Mouse (Mus musculus) CD8-positive naive resting alpha-beta T cell, adult 2 months (primary cell): ENCODE measurements around the gene Junb.
A peak's percentile ranks its signal among the peaks of the same experiment; 100 is the strongest.

ENCODE experiments used
- DNase-seq, 2 experiments: peaks; one replicate each; pipeline ENCODE4 v3.0.0; 2022; ENCODE audit warnings: low read depth in 2 of 2, low spot score in 2 of 2

Junb gene

DNA sequence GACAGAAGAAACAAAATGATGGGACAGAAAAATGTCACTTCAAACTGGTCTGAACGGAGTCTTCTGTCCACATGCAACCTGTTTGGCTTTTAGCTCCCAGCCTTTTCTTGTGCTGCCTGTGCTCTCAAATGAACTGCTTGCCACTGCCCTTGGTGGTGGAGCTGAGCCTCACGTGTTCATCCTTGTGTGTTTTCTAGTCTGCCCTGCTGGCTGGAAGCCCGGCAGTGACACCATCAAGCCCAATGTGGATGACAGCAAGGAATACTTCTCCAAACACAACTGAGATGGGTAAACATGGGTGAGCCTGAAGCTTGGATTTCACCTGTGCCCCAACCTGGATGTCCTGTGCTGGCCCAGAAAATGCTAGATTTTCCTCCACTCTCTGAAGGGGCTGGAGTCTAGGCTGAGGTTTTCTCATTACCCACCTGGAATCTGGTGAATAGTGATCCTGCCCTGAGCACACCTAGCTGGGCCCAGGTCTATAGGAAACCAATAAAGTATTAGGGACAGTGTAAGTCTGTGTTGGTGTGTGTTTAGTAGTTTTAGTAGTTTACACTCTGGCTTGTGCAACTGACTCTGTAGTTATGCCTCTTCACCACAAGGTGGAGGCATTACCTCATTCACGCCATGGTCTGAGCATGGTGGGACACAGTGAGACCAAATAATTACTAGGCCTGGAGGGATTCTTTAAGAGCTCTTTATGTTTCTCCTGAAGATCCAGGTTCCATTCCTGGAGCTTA lies 4.5 kb downstream of the Junb start:
- DNase-seq: peak in 1 of 2 experiments; percentile 52

DNA sequence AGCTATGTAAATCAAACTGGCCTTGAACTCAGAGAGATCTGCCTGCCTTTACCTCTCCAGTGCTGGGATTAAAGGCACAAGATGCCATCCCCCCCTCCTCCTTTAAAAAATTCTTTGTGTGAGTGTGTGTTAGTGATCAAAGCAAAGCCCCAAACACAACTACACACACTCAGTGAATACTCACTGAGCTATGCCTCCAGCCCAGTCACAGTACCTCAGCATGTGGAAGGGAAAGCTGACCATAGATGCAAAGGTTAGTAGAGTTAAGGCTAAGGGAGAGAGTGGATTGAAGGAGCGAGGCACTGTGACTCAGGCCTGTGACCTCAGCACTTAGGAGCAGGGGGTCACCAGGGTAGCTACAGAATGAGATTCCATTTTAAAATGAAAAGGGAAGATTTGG lies 5.4 kb downstream of the Junb start:
- no peak for DNase-seq

DNA sequence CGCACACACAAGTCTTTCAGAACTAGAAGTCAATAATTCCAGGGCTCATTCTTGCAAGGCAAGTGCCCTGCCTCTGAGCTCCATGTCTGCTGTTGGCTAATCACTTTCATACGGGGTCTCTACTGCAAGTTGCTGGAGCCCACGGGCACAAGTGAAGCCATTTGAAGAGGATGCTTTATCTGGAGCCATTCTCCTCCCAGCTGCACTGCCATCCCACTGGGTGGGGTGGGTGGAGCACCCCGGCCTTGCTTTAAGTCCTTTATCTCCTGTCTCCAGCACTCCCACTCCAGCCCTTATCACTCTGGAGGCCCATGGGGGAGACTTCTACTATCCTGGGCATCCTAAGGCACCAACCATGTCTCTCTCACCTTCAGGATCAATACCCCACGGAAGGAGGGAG lies 7.6 kb downstream of the Junb start:
- DNase-seq: no peak

DNA sequence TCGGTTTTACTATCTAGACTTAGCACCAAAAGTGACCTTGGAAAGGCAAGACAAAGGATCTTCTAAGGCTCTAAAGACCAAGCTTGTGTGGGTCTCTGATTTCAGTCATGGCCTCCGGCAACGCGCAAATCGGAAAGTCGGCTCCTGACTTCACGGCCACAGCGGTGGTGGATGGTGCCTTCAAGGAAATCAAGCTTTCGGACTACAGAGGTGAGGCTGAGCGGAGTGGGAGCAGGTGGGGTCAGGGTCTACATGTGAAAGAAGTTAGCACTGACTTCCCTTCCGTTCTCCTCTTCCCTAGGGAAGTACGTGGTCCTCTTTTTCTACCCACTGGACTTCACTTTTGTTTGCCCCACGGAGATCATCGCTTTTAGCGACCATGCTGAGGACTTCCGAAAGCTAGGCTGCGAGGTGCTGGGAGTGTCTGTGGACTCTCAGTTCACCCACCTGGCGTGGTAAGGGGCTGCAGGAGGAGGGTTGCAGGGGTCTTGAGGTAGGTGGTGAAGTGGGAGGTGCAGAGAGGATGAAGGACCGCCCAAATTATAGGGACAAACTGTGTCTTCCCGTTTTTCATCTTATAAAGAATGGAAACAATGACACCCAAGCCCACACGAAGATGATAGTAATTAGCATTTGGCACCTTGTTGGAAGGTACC lies 8.3 kb downstream of the Junb start:
- DNase-seq: no peak

DNA sequence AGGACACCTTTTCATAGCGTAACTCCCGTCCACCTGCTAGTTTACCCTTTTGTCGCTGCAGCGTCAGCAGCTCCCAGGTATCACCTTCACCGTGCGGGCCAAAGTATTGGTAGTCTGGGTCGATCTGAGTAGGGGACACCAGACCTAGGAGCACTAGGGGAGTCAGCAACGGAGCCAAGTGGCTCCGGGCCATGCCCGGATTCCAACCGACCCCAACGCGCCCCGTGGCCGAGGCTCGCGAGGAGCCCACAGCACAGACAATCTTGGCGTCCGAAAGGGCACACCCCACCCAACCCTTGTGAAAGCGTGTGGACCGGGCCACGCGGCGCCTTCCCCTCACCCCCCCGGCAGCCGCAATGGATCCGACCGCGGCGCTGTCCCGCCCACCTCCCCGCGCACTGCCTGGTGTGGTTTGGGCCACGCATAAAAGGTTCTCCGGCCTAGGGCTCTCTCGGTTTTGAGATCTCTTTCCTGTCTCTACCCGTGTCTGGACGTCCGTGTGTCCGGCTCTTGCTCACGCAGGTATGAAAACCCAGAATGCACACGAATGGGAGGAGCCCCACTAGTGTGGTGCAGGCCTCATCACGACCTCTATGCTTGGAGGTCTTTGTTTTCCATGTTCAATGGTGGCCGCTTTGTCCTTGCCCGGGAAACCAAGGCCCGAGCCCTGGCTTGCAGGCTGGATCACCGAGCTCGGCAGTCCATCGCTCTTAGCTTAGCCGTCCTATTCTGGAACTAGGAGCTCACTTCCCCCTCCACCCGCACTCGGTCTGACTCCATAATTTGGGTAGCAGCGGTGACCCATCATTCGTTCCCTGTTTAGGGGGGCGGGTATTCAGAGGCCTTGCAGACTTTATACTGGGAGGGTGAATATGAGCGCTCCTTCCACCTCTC lies 9.0 kb downstream of the Junb start, which contains the start of the genes Gm49661, Prdx2 and Rnaseh2a:
Gene Gm49661 (minus strand): TSS at position 193 of the 894 bp plus-strand sequence.
Gene Prdx2 (plus strand): TSS at position 347 of the 894 bp plus-strand sequence.
Gene Rnaseh2a (minus strand): TSS at position 527 of the 894 bp plus-strand sequence.
- DNase-seq: no peak

DNA sequence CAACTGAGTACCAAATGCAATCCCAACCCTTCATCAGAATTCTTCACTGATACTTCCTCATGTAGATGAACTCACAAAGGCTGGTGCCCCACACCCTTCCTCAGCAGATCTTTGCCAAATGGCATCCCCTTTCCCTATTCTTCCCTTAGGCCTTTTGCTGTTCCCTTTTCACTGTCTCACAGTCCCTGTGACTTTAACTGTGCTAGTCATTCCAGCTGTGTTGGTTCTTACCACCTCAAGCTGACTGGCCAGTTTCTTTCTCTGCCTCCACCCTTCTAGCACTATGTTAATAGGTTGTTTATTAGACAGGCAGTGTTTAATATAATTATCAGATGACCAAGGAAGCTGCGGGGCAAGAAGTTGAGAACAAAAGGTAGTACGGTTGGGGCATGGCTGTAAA lies 9.9 kb downstream of the Junb start:
- no peak for DNase-seq

DNA sequence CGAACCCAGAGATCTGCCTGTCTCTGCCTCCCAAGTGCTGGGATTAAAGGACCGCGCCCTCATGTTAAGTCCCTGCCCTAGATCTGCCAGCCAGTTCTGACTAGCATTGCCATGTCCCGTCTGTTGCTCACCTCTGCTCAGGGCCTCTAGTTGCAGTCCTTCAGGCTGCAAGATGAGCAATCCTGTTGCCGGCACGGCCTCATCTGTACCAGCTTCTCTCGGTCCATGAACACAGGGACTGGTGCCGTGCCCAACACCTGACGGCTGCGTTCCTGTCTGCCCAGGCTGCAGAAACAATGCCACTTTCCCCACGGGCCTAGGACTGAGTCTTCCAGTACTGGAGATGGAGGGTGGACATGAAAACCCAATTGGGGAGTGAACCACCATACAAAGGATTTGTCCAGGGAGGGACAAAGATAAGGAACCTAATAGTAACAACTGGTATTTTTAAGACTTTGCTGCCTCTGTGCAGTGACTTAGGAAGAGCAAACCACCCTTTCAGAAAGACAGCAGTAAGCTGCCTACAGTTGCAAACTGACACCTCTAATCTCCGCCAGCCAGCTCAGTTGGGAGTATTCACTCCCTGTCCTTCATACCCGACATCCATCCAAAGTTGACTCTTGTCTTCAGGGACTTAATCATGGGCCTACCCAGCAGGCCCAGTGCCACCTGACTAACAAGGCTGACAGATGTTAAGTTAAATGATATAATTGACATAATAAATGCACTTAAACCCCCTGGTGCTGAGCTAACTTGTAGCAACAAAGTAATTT lies 10.8 kb downstream of the Junb start:
- no peak for DNase-seq

DNA sequence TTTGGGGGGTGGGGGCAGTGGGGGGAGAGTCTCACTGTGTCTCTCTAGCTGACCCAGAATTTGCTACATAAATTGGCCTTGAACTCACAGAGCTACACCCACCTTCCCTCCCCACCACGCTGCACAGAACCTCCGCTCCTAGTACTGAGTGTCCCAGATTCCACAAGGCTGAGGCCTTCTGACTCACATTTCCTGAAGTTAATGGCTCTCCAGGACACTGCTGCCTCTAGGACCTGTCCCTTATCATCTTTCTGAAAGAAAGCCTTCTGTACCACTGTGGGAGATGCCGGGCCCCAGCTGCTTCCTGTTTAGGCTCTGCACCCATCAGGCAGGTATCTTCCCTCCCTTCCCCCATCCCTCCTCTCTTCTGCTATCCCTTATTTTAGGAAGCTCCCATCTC lies 11.9 kb downstream of the Junb start:
- no peak for DNase-seq

DNA sequence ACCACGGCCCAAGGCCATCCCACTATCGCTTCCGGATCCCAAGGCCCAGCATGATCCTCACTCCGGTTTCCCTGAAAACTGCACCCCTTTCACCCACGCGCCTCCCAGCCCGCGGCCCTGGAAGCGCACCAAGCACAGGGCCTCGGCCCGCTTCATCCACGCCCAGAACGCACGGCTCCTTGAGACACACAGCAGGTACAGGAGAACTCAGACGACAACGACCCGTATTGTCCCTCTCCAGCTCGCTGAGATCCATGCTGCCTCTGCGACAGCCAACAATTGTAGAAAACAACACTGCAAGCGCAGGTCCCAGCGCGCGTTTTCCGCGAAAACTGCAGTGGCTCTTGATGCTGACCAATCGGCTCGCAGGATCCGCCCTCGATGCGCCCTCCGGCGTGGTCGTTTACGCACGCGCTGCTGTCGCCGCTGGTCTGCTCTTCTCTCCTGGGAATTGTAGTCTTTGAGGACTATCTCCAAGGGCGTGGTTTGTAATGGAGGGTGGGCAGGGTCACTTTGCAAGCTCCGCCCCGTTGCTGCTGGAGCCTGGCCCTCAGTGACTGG lies 12.7 kb downstream of the Junb start:
- peak; percentile 78 to 81 for DNase-seq

DNA sequence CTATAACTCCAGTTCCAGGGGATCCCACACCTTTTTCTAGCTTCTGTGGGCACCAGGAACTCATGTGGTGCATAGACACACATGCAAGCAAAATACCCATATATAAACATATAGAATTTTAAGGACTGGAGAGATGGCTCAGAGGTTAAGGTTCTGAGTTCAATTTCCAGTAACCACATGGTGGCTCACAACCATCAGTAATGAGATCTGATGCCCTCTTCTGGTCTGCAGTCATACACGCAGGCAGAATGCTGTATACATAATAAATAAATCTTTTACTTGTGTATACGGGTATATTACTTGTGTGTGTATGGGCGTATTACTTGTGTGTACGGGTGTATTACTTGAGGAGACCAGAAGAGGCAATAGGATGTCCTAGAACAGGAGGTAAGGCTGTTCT lies 14.6 kb downstream of the Junb start:
- no peak for DNase-seq

DNA sequence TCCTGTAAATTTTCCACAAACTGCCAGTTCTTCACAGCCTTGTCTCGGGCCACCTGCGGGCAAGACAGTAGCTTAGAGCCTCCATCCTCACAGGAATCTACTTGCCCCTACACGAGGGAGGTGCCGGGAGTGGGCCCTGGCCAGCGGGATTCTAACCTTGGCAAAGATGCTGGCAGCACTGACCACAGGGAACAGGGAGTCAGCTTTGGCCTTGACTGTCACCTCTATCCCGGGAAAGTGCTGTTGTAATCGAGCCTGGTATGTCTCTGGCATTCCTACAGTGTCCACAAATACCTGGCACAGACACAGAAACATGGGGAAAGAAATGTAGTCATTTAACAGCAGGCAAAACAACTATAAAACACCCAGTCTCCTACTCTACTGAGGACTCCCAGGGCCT lies 18.7 kb downstream of the Junb start:
- DNase-seq: no peak

DNA sequence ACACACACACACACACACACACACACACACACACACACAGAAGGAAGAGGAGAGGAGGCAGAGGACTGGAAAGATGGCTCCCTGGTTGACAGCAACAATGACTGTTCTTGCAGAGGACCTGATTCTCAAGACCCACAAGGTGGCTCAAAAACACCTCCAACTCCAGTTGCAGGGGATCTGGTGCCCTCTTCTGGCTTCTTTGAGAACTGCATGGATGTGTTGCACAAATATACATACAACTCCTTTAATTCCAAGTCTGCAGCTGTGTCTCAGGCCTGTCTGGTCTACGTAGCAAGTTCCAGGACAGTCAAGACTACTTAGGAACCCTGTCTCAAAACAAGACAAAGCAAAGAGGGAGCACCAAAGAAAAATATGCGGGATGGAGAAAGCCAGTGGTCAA lies 21.8 kb downstream of the Junb start:
- peak; percentile 67 to 78 for DNase-seq

DNA sequence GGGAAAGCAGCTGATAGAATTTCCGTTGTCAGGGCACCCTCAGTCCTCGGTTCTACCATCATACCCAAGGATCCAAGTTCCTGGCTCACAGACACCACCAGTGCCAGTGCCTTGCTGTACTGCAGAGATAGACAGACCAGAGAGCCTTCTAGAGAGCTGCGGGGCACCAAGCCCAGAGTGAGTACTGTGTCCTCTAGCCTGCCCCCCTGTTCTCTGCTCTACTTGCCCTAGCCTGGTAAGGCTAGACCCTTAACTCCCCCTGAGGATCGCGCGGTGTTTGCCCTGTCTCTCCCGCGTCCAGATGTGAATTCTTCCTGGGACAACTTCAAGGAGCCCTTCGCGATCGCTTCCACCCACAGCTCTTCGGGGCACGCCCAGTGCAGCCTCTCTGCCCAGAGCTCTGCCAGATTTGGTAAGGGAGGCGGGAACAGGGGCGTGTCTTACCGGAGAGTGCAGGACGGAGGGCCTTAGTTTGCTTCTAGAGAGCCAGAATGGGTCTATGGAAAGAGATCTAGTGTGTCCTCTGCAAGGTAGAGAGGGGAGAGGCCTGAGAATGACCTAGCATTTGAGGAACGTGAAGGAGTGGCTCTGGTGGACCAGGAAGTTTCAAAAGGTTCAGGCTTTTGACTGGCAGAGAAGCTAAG lies 25.8 kb downstream of the Junb start:
- DNase-seq: no peak

DNA sequence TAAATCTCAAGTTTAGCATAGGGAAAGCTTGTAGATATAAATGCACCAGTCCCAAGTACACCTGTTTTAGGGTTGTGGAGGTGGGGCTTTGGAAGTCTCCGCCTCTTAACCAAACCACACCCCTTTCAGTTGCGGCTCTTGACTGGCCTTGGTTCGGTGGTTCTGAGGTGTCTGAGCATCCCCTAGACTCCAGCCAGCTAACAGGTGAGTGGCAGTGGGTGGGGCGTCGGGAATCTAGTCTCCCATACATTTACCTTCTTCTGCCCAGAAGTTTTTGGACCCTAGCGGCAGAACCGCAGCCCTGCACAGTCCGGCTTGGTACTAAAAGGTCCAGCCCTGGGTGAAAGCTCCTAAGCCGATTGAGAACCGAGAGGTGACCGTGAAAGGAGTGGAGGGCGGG lies 28.8 kb downstream of the Junb start:
- DNase-seq: no peak

DNA sequence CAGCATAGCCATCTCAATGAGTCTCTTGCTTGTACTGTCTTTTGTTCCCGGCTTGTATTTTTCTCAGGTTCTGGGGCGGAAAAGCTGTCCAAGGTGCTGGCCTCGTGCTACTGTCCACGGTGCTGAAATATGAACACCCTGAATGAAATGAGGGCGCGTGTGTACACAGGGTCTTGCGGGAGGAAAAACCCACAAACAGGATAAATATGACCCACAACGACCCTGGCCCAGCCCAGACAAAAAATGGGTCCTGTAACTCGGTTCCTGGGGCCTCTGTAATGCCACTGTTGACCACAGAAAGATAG lies 31.3 kb downstream of the Junb start:
- DNase-seq: no peak

DNA sequence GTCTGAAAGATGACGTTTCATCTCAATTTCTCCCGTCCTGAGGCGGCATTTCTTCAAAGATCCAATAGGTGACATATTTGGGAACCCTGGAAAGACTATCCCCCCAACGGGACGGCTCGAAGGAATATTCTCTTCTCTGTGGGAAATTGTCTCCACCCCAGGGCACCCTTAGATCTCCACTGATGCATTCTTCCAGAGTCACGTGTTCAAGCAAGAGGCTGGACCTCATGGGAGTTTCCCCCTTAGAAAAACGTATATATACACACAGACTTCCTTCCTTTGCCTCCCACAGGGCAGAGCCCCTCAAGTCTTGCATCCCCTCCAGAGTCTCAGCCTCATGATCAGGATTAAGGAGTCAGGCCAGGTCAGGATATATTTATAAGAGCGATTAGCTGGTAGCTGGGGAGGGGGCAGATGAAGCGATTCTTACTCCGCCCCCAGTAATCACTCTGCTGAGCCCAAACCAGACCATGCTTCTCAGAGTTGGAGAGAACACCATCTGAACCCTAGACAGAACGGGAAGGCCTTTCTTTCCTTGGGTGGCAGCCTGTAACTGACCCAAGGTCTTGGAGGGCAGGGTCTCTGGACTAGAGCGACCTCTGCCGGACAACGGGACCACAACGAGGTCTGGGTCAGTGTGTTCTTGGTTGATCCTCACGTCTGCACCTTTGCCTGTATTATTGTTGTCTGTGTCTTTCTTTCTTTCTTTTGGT lies 31.8 kb downstream of the Junb start, which contains the start of gene Rtbdn:
Gene Rtbdn (plus strand): TSS at position 464 of the 713 bp plus-strand sequence.
- no peak for DNase-seq

DNA sequence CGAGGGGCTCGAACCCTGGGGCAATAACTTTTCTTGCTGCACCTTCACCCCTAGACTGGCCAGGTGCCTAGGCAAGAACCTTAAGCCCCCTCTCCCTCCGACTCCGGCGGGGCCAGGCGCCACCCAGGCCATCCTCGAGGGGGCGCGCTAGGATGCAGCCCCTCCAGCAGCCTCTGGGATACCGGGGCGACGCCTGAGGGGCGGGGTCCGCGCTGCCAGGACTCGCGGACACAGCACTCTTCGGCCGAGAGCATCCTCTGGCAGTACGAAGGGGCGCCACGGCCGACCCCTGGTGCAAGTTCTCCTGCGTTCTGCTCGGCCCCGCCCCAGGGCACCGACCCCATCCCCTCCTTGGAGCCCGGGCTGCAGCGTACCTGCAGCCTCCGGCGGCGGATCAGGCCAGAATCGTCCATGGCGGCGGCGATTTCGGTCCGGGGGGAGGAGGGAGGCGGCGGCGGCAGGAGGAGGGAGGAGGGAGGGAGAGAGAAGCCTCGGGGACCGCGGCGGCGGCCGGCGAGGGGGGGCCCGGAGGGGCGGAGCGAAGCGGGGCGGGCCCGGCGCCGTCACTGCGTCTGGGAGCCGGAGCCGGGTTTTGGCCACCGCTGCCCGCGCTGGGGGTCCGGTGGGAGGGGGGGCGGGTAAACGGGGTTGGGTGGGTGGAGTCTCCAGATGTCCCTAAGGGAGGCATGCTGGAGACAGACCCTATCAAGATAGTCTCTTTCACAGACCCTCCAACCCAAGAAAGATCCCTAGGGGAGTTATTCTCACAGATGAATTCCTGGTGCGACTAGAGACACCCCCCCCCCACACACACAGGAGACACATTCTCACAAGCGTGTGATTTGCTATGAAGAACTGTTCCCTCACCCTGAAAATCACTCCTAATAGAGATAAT lies 32.6 kb downstream of the Junb start:
- peak in 1 of 2 experiments; percentile 41 for DNase-seq

DNA sequence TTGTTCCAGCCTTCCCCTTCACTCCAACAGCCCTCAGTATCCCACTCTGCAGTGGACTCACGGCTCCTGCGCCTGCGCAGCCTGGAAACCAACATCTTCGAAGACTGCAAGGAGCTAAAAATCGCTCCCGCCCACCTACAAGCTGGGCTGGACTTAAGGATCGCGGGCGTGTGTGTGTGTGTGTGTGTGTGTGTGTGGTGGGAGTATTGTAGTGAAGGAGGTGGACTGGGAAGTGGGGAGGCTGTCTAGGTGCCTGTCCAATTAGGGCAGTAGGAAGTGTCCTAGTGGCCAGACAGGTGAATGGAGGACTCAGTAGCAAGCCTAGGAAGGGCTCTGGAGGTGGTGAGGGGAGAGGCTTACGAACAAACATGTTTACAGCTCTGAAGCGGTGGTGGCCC lies 33.3 kb downstream of the Junb start:
- DNase-seq: no peak
